Comparison of ENCODE assay signal across 8 mouse cellular contexts in the genomic region with DNA sequence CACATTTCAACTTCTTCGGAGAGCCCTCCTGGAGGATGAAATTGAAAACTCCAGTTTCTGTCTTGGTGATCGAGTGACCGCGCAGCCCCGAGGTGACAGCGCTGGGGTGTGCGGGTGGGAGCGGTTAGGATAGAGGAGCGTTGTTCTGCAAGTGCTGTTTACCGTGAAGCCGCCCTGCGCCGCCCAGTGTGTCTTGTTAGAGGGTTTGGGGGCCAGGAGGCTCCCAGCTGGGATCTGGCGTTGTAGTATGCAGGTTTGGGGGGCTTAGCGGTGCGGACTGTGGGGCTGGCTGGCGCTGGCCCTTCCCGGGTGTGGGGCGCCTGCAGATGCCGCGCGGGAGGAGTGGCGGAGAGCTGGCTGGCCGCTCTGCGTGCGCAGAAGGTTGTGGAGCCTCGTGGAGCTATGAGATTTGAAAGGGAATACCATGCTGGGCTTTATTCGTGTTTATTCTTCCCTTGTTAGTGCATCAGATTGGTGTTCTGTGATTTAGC. TPM values are rescaled to one million over a fixed set of nuclear protein-coding genes. Genes with fewer than 3 reads are reported as not detected.
DNase-seq lines count a peak whose midpoint lies in the region; ATAC-seq and TF ChIP-seq lines count a peak whose summit lies in the region.

No protein-coding gene starts in this region.

- H3K36me3 ChIP-seq in erythroblast, embryonic 14.5 days (ENCODE audit: control insufficient read depth), result no peaks in the 10 kb centered on the region
- H3K36me3 ChIP-seq in embryonic facial prominence, embryonic 15.5 days, result no peaks in the 10 kb centered on the region
- H3K36me3 ChIP-seq in hindbrain, embryonic 10.5 days, result no peaks in the 10 kb centered on the region
- no peaks in the 10 kb centered on the region for H3K36me3 ChIP-seq in midbrain, embryonic 10.5 days
- H3K36me3 ChIP-seq in thymus, adult 2 months (ENCODE audit: control insufficient read depth, insufficient read depth, low read length), result no peaks in the 10 kb centered on the region

- intact Hi-C loops in left cerebral cortex, postnatal 14 days (cut with DNase I), result loop anchor here (5.0 kb wide), 3 partner anchors 66 to 314 kb away; no protein-coding TSS in a partner anchor

- H3K4me1 ChIP-seq in erythroblast, embryonic 14.5 days (ENCODE audit: control insufficient read depth), result peaks cover 15% of the 10 kb centered on the region
- peaks cover 44% of the 10 kb centered on the region for H3K4me1 ChIP-seq in embryonic facial prominence, embryonic 15.5 days
- H3K4me1 ChIP-seq in hindbrain, embryonic 10.5 days (replicated peaks), result peaks cover 71% of the 10 kb centered on the region
- H3K4me1 ChIP-seq in midbrain, embryonic 10.5 days, result peaks cover 57% of the 10 kb centered on the region
- peaks cover 10% of the 10 kb centered on the region for H3K4me1 ChIP-seq in thymus, adult 2 months (replicated peaks; ENCODE audit: control insufficient read depth, insufficient read depth, low read length)

- TF ChIP-seq CTCF in thymus, adult 2 months (IDR thresholded peaks at IDR 0.05; ENCODE audit: borderline replicate concordance, control insufficient read depth, extremely low read depth, insufficient read depth, low read length, poor library complexity), result no peak

- DNase-seq in adrenal gland, adult 2 months, result peak; percentile 76
- peak; percentile 67 for DNase-seq in hindbrain, embryonic 10.5 days (ENCODE audit: low spot score)
- peak; percentile 20 to 33 for DNase-seq in left cerebral cortex, postnatal 14 days (ENCODE audit: low spot score in 2 of 2)
- peak; percentile 64 for DNase-seq in midbrain, embryonic 10.5 days (ENCODE audit: low spot score)
- peak; percentile 28 for DNase-seq in thymus, adult 2 months

- peak overlapping the region; percentile 90 for H3K27ac ChIP-seq in embryonic facial prominence, embryonic 15.5 days (replicated peaks)
- H3K27ac ChIP-seq in hindbrain, embryonic 10.5 days, result peak overlapping the region; percentile 96
- H3K27ac ChIP-seq in midbrain, embryonic 10.5 days (replicated peaks), result peak overlapping the region; percentile 95
- no peak overlapping the region for H3K27ac ChIP-seq in thymus, adult 2 months (ENCODE audit: control insufficient read depth, insufficient read depth, low read length)

- peaks cover 2% of the 10 kb centered on the region; the same call in 1 of the 2 replicates for H3K9me3 ChIP-seq in erythroblast, embryonic 14.5 days (ENCODE audit: control insufficient read depth, low read length)
- H3K9me3 ChIP-seq in embryonic facial prominence, embryonic 15.5 days (replicated peaks), result no peaks in the 10 kb centered on the region
- no peaks in the 10 kb centered on the region for H3K9me3 ChIP-seq in hindbrain, embryonic 10.5 days
- H3K9me3 ChIP-seq in midbrain, embryonic 10.5 days (replicated peaks), result no peaks in the 10 kb centered on the region

- WGBS in embryonic facial prominence, embryonic 15.5 days, result 0% methylated on average over 28 of the region's 28 CpGs
- WGBS in hindbrain, embryonic 10.5 days, result under 1% methylated on average over 28 of the region's 28 CpGs
- WGBS in midbrain, embryonic 10.5 days, result 1% methylated on average over 28 of the region's 28 CpGs
- 2% methylated on average over 28 of the region's 28 CpGs for WGBS in thymus, adult 2 months

- TF ChIP-seq POLR2A in thymus, adult 2 months (IDR thresholded peaks at IDR 0.05; ENCODE audit: control insufficient read depth, extremely low read depth, insufficient read depth, low read length, poor library complexity), result no peak

- peak overlapping the region; percentile 57 for H3K4me3 ChIP-seq in erythroblast, embryonic 14.5 days (replicated peaks)
- H3K4me3 ChIP-seq in embryonic facial prominence, embryonic 15.5 days (replicated peaks), result peak overlapping the region; percentile 86
- peak overlapping the region; percentile 93 for H3K4me3 ChIP-seq in hindbrain, embryonic 10.5 days
- peak overlapping the region; percentile 93 for H3K4me3 ChIP-seq in midbrain, embryonic 10.5 days
- H3K4me3 ChIP-seq in thymus, adult 2 months (ENCODE audit: control insufficient read depth, insufficient read depth, low read length), result peak overlapping the region; percentile 70

- peak overlapping the region; percentile 81 for H3K9ac ChIP-seq in embryonic facial prominence, embryonic 15.5 days

- H3K27me3 ChIP-seq in erythroblast, embryonic 14.5 days (ENCODE audit: control insufficient read depth), result peaks cover 44% of the 10 kb centered on the region
- no peaks in the 10 kb centered on the region for H3K27me3 ChIP-seq in embryonic facial prominence, embryonic 15.5 days
- no peaks in the 10 kb centered on the region for H3K27me3 ChIP-seq in hindbrain, embryonic 10.5 days (ENCODE audit: insufficient read depth, poor library complexity, severe bottlenecking)
- no peaks in the 10 kb centered on the region for H3K27me3 ChIP-seq in midbrain, embryonic 10.5 days (ENCODE audit: low read depth, poor library complexity, severe bottlenecking)
- peaks cover 3% of the 10 kb centered on the region for H3K27me3 ChIP-seq in thymus, adult 2 months (ENCODE audit: control insufficient read depth, insufficient read depth, low read length)

- peak overlapping the region; percentile 68 for H3K4me2 ChIP-seq in embryonic facial prominence, embryonic 15.5 days (replicated peaks)

- ATAC-seq in erythroblast, adult 5-6 weeks (replicated peaks; ENCODE audit: low FRiP score, poor library complexity, severe bottlenecking), result no peak
- ATAC-seq in embryonic facial prominence, embryonic 15.5 days (ENCODE audit: insufficient number of reproducible peaks, low FRiP score, low TSS enrichment, low read depth), result no peak

RNA-seq across cellular contexts. Expression of a gene that starts 0.7 kb away (rescaled TPM):
- 0.01 TPM in 1 of 2 replicates, not detected in the other for polyA plus RNA-seq in erythroblast, embryonic 14.5 days (2012)
- 0.21 TPM in 1 of 2 replicates, not detected in the other for total RNA-seq in erythroblast, adult 5-6 weeks (2015; ENCODE audit: low replicate concordance)
- total RNA-seq in erythroblast, adult 5-6 weeks (2017; ENCODE audit: low replicate concordance), result 0.51 TPM in 1 of 2 replicates, not detected in the other
- 10 to 100 TPM; 16.4 to 21.3 TPM for total RNA-seq in adrenal gland, adult 2 months (2021)
- 11.8 and 13.7 TPM in 2 replicates for polyA plus RNA-seq in adrenal gland, adult 2 months (2012; rRNA removed)
- polyA plus RNA-seq in embryonic facial prominence, embryonic 15.5 days (2015; fragmentation: Nextera tagmentation; extraction: Ambion mirVana), result 26.6 and 27.9 TPM in 2 replicates
- 25.3 and 27.2 TPM in 2 replicates for polyA plus RNA-seq in hindbrain, embryonic 10.5 days (2016; fragmentation: Nextera tagmentation; extraction: Ambion mirVana)
- total RNA-seq in left cerebral cortex, postnatal 14 days (2021), result 10 to 100 TPM; 22.4 to 27.9 TPM
- 23.8 and 25.1 TPM in 2 replicates for polyA plus RNA-seq in midbrain, embryonic 10.5 days (2016; fragmentation: Nextera tagmentation; extraction: Ambion mirVana)
- polyA plus RNA-seq in thymus, adult 2 months (2012; rRNA removed), result 8.8 and 9.1 TPM in 2 replicates
